Mouse (Mus musculus) inflammation-experienced regulatory T-cells, adult 6 months (primary cell): ENCODE data around the gene Fam107b. TPM values are rescaled to one million over a fixed set of nuclear protein-coding genes. Genes with fewer than 3 reads are reported as not detected.

Experiments used
- ATAC-seq: one replicate; pipeline ENCODE4 v1.8.0; 2017
- polyA plus RNA-seq, 3 experiments: library from polyadenylated mRNA; unstranded; fragments of 100-300 nt; shearing (Covaris generic); gene quantifications; one replicate each; pipeline ENCODE4 v1.2.1; 2017

Gene Fam107b
- polyA plus RNA-seq, 3 experiments from 2014 or later, result 193 to 316 (median 202) TPM

GRCm38 (mm10) chr2:3785546-3785945 lies 215.3 kb downstream of the Fam107b start:
- ATAC-seq, result no peak

- ATAC-seq, result no peak
Observed at GRCm38 (mm10) chr2:3787752-3788423, 217.6 kb downstream of the Fam107b start.

- ATAC-seq, result no peak
Observed at GRCm38 (mm10) chr2:3788424-3788786, 218.1 kb downstream of the Fam107b start.

- ATAC-seq, result no peak
Observed at GRCm38 (mm10) chr2:3796543-3796942, 226.3 kb downstream of the Fam107b start.

GRCm38 (mm10) chr2:3799767-3800554 lies 229.7 kb downstream of the Fam107b start:
- peak; percentile 81 for ATAC-seq

GRCm38 (mm10) chr2:3800555-3800878 lies 230.2 kb downstream of the Fam107b start:
- no peak for ATAC-seq

- no peak for ATAC-seq
Observed at GRCm38 (mm10) chr2:3805742-3806141, 235.5 kb downstream of the Fam107b start.

- ATAC-seq, result peak; percentile 97
Observed at GRCm38 (mm10) chr2:3810321-3810720, 240.0 kb downstream of the Fam107b start.

- no peak for ATAC-seq
Observed at GRCm38 (mm10) chr2:3816142-3816609, 245.9 kb downstream of the Fam107b start.

GRCm38 (mm10) chr2:3817626-3818025 lies 247.3 kb downstream of the Fam107b start:
- ATAC-seq, result no peak

- ATAC-seq, result no peak
Observed at GRCm38 (mm10) chr2:3822483-3823455, 252.5 kb downstream of the Fam107b start.

Other genes with a start within 250 kb of the Fam107b start
- gene Rpp38, start 237.8 kb upstream of the Fam107b start, polyA plus RNA-seq, result 10 to 100 TPM; 12.1 to 27.4 (median 20.1) TPM
- not detected for gene Acbd7, start 234.3 kb upstream of the Fam107b start, polyA plus RNA-seq
- not detected for gene Olah, start 173.3 kb upstream of the Fam107b start, polyA plus RNA-seq
- gene Meig1, start 147.8 kb upstream of the Fam107b start, polyA plus RNA-seq, result not detected
- gene Dclre1c, start 146.4 kb upstream of the Fam107b start, polyA plus RNA-seq, result 10 to 100 TPM; 16.6 to 18.9 (median 17.0) TPM
- gene Suv39h2, start 95.5 kb upstream of the Fam107b start, polyA plus RNA-seq, result under 1 TPM; 0.25 to 0.88 (median 0.66) TPM
- 1 to 10 TPM; 2.9 to 4.5 (median 4.0) TPM for gene Gm45902, start 57.7 kb upstream of the Fam107b start, polyA plus RNA-seq
- gene Hspa14, start 57.7 kb upstream of the Fam107b start, polyA plus RNA-seq, result 100 to 1,000 TPM; 104 to 113 (median 106) TPM
- gene Cdnf, start 57.5 kb upstream of the Fam107b start, polyA plus RNA-seq, result under 1 TPM; 0.43 to 0.85 (median 0.61) TPM